Mouse (Mus musculus): ENCODE data around the gene Ly6g5c. TPM values are rescaled to one million over a fixed set of nuclear protein-coding genes. Genes with fewer than 3 reads are reported as not detected.

The Ly6g5c gene
- total RNA-seq (2022), result not detected

GRCm38 (mm10) chr17:35108097-35108496 lies at the start of gene Ly6g5c:
TSS of gene Ly6g5c (plus strand) at chr17:35108279.
- DNase-seq, result no peak

- no peak for DNase-seq
Observed at GRCm38 (mm10) chr17:35058316-35058715, 49.8 kb upstream of the Ly6g5c start.

DNA sequence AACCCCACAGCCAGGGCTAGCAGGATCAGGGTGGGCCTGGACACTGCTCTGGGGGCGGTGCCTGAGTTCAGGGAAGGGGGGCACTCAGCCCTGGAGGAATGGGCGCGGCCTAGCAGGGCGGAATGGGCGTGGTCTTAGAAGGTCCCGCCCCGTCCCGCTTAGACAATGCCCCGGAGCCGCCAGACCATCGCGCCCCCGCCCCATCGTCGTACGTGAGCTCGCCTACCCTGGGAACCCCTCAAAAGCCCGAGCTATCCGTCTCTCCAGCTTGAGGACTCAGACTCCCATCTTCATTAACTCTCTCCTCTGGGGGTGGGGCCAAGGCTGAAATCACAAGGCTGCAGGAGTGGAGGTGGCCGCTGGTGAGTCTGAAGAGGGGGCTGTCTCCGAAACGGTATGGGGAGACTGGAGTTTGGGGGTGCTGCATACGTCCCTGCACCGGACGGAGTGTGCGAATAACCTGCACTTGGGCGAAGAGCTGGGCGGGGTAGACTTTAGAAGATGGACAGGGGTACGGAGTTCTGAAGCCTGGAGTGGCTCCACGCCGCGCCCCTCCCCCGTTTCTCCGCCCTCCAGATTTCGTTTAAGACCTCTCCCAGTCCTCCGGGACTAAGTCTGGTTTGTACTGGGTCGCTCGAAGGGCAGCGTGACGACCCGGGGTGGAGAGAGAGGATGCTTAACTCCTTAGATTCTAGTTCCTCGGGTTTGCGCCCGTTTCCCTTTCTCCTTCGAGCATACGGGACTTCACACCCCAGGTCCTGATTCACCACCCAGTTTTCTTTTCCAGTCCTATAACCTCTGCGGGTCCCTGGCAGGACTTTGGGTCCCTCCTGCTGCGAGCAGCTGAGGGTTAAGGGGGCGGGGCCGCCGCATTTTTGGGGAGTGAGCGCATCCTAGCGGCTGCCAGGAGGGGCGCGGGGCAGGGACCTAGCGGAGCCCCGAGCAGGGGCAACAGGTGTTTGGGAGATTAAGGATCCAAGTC lies 48.9 kb upstream of the Ly6g5c start, which contains the start of gene Ddah2:
TSS of gene Ddah2 (plus strand) at position 125 of the 982 bp plus-strand sequence.
- DNase-seq, result peak; percentile 75

DNA sequence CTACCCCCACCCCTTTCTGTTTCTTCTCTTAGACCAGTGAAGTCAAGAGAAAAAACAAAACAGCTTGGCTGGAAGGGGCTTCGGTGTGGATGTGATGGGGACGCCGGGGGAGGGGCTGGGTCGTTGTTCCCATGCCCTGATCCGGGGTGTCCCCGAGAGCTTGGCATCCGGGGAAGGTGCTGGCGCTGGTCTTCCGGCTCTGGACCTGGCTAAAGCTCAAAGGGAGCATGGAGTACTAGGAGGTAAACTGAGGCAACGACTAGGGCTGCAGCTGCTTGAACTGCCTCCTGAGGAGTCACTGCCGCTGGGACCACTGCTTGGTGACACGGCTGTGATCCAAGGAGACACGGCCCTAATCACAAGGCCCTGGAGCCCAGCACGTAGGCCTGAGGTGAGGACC lies 48.0 kb upstream of the Ly6g5c start:
- no peak for DNase-seq

DNA sequence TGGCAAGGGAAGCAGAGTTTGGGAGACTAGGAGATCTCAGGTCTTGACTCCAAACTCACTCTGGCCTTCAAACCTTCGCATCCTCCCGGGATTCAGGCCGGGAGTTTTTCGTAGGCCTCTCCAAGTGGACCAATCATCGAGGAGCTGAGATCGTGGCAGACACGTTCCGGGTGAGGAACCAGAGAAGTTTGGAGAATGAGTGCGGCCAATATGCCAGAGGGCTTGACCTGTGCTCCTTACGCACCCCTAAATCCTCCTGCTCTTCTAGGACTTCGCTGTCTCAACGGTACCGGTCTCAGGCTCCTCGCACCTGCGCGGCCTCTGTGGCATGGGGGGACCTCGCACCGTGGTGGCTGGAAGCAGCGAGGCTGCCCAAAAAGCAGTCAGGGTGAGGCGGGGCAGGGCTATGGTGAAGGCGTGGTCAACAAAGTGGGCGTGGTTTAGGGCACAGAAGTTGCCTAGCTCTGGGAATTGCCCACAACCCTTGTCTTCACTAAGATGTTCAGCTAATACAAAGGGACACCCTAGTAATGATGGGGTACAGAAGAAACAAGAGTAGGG lies 47.3 kb upstream of the Ly6g5c start:
- DNase-seq, result no peak

- DNase-seq, result no peak
Observed at GRCm38 (mm10) chr17:35061299-35061698, 46.8 kb upstream of the Ly6g5c start.

DNA sequence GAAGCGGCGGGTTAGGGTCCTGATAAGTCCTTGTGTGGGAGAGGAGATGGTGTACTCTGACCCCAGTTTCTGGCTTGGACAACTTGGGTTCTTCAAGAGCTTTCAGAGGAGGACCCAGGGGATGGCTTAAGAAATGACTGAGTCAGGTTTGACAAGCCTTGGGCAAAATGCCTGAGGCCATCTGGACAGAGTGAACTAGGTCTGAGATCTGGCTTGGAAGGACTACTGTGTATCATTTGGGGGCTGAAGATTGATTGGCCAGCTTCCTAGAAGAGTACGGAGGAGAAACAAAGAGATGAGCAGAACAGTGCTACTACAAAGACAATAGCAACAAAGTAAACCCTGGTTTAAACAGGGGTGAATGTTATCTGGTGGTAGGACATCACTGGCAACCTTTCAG lies 44.6 kb upstream of the Ly6g5c start:
- no peak for DNase-seq

DNA sequence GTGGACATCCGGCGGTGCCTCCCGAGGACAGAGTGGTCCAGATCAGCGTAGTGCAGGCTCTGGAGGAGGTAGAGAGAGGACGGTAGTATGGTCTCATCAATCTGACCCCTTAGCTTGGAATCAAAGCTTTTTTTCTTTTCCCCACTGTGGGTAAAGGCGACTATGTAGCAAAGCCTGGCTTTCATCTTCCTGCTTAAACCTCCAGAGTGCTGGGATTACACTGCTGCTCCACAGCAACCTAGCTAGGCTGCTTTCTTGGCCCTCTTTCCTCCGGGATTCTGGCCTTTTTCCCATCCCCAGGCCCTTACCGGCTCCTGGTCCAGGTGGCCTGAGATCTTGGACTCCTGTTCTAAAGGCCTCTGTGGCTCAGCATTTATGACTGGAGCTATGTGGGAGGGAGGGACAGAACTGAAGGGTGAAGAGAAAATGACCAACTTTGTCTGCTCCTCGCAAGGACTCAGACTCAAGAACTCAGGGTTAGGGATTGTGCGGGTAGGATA lies 43.7 kb upstream of the Ly6g5c start:
- no peak for DNase-seq

DNA sequence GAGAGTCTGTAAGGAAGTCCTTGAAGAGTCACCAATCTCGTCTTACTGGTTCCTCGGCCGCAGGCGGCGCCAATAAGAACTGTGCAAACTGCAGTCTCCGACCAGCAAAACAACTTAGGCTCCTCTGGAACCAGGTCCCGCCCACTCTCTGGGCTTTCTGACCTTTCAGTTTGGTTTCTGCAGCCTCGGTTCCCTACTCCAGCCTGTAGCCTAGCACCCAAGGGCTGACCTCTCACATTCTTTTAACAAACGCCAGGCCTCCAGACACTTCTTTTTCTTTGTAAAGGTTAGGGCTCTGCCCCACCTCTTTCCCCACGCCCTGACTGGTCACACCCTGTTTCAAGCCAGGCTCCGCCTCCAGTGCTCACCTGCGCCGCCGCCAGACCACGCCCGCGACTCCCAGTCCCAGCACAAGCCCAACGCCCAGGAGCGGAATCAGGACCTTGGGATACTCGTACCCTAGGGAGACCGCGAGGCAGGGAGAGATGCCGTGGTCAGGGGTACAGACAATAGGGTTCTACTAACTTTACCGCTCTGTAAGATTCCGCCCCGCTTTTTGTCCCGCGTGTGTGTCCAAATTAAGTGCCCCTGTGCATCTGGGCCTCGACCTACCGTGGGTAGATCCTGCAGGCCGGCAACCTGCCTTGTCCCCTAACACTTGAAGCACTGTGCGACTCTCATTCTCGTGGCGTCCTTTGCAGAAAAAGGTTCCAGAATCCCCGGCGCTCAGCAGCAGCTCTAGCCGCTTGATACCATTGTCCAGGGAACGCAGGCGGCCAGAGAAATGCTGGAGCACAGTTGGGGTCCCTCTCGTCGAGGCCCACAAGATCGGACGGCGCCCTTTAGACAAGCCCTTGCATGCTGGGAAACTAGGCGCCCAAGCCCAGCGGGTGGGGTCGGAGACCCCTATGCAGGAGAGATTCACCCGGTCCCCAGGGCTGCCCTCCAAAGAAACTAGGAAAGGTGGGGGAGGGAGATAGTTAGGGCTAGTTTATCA lies 42.8 kb upstream of the Ly6g5c start, which contains the start of gene Ly6g6c:
TSS of gene Ly6g6c (plus strand) at position 438 of the 997 bp plus-strand sequence.
- no peak for DNase-seq

- DNase-seq, result no peak
Observed at GRCm38 (mm10) chr17:35066084-35066483, 42.0 kb upstream of the Ly6g5c start, which contains the start of gene Mpig6b. TSS of gene Mpig6b (minus strand) at chr17:35066184.

- no peak for DNase-seq
Observed at GRCm38 (mm10) chr17:35068213-35068914, 39.7 kb upstream of the Ly6g5c start.

GRCm38 (mm10) chr17:35070556-35071229 lies 37.4 kb upstream of the Ly6g5c start:
- DNase-seq, result no peak

GRCm38 (mm10) chr17:35071454-35071853 lies 36.6 kb upstream of the Ly6g5c start:
- DNase-seq, result no peak

GRCm38 (mm10) chr17:35074097-35074496 lies 34.0 kb upstream of the Ly6g5c start:
- no peak for DNase-seq

- DNase-seq, result no peak
Observed at GRCm38 (mm10) chr17:35076507-35077176, 31.4 kb upstream of the Ly6g5c start, which contains the start of gene Ly6g6e. TSS of gene Ly6g6e (plus strand) at chr17:35076902.

DNA sequence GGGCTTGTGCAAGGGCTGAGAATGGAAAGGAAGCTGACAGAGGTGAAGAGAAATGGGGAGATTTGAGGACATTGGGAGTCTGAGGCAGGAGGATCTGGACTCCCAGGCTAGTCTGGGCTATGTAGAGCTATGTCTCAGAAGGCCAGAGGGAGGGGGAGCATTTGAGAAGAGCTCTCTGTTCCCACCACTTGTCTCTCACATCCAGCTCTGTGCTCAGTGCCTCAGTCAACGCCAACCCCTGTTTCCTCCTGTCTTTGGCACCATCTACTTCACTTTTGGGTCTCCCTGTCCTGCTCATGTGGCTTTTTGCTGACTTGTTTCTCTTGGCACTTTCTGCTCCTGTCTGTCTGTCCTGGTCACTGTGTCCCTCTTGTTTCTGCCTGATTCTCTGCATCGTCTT lies 30.8 kb upstream of the Ly6g5c start:
- DNase-seq, result no peak

DNA sequence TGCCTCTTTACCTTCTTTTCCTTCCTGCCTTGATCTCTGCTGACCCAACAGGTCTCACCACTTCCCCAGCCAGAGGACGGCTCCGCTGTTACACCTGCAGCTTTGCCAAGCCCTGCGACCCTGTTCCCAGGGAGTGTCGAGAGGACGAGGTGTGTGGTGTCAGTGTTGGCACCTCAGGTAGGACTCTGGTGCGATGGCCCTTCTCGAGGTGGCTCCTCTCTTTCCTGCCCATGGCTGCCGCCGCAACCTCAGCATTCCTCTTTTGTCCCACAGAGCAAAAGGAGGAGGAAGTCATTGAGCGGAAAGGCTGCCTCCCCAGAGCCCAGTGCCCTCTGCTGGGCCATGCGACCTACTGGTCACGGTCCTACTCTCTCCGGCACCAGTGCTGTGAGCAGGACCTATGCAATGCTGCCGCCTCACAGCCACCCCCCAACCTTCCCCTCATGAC lies 30.3 kb upstream of the Ly6g5c start, which contains the start of gene Ly6g6d:
TSS of gene Ly6g6d (minus strand) at position 280 of the 448 bp plus-strand sequence.
- DNase-seq, result no peak

DNA sequence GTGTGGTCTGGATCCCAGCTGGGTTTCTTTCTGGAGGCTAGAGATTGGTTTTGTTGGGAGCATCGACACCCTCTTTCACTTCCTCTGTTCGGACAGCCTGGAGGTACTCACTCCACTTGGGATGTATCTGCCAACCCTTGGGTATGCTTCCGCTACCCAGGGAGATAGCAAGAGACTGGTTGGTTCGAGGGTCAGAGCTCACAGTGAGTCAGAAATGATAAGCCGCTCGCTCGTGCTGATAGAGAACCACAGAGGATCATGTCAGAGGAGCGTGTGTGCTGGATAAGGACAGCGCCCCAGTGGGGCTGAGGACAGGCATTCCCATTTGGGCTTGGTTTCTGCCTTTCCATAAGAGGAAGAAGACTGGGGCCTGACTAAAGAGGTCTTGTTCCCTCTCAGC lies 28.3 kb upstream of the Ly6g5c start:
- no peak for DNase-seq

DNA sequence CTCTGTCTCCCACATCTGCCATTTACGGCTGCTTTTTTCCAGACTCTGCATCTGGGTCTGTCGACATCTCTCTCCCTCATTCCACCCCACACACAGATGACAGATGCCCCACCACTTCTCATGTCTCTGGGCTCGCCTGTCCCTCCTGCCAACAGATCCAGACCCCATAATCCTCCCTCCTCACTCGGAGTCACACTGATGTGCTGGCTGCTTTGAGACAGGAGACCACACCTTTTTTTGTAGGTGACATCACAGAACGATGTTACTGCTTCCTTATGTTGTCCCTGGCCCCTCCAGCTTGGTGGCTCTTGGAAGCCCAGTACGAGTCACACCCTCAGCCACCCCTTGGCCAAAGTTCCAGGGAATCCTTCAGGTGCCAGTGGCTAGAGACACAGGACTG lies 27.8 kb upstream of the Ly6g5c start:
- DNase-seq, result no peak

GRCm38 (mm10) chr17:35080710-35081109 lies 27.4 kb upstream of the Ly6g5c start:
- no peak for DNase-seq

Data from adrenal gland, adult 8-10 months (tissue).